Mouse (Mus musculus) midbrain, embryonic 16.5 days (tissue): Measurements from ENCODE around the gene Htra1. TPM values are rescaled to one million over a fixed set of nuclear protein-coding genes. Genes with fewer than 3 reads are reported as not detected.

ENCODE experiments used
- ATAC-seq: fragments of 200-750 bp; cut with Nextera tagmentation; 2 replicates; pipeline ENCODE4 v1.8.0; 2017; ENCODE audit warnings: moderate TSS enrichment
- H3K27ac ChIP-seq: fragments of 300-500 bp; sonication (generic); 2 replicates; pipeline ENCODE4 v1.5.1; 2014; ENCODE audit warnings: mild to moderate bottlenecking, low read length, mixed read lengths
- H3K27me3 ChIP-seq: fragments of 300-500 bp; sonication (generic); 2 replicates; pipeline ENCODE4 v1.6.1; 2014; ENCODE audit warnings: low read depth, low read length, mixed read lengths; ENCODE audit not compliant: control insufficient read depth, insufficient read depth
- H3K36me3 ChIP-seq: fragments of 300-500 bp; sonication (generic); 2 replicates; pipeline ENCODE4 v1.6.1; 2014; ENCODE audit warnings: mild to moderate bottlenecking, low read length, moderate library complexity, mixed read lengths; ENCODE audit not compliant: control insufficient read depth, insufficient read depth
- H3K4me1 ChIP-seq: fragments of 300-500 bp; sonication (generic); 2 replicates; pipeline ENCODE4 v1.6.1; 2014; ENCODE audit warnings: mild to moderate bottlenecking, low read length, mixed read lengths; ENCODE audit not compliant: control insufficient read depth, insufficient read depth
- H3K4me2 ChIP-seq: fragments of 300-500 bp; sonication (generic); 2 replicates; pipeline ENCODE4 v1.6.1; 2014; ENCODE audit warnings: mild to moderate bottlenecking, low read length, mixed read lengths
- H3K4me3 ChIP-seq: fragments of 300-500 bp; sonication (generic); 2 replicates; pipeline ENCODE4 v1.5.1; 2014; ENCODE audit warnings: low read depth, mild to moderate bottlenecking, low read length, moderate library complexity, mixed read lengths
- H3K9ac ChIP-seq: fragments of 300-500 bp; sonication (generic); 2 replicates; pipeline ENCODE4 v1.6.1; 2014; ENCODE audit warnings: low read depth, low read length, mixed read lengths
- H3K9me3 ChIP-seq: fragments of 300-500 bp; sonication (generic); replicated peaks from 2 replicates; pipeline ENCODE4 v1.6.1; 2014; ENCODE audit warnings: mild to moderate bottlenecking, low read length, mixed read lengths; ENCODE audit not compliant: control insufficient read depth, poor library complexity, severe bottlenecking
- WGBS: fragments of 180-500 bp; shearing (Covaris S2); extraction: QIAGEN DNeasy Blood & Tissue Kit; methylation state at CpG from one replicate; pipeline ENCODE4 v1.1.7; 2014; 5-methylcytosine and 5-hydroxymethylcytosine counted together
- polyA plus RNA-seq: library from polyadenylated mRNA; unstranded; fragments of >200 nt; fragmentation: Nextera tagmentation; extraction: Ambion mirVana; gene quantifications from 2 replicates; pipeline ENCODE4 v1.2.1, GENCODE M21; 2015

Htra1 gene
- polyA plus RNA-seq, 1 experiment from 2014 or later = 15.6 TPM

GRCm38 (mm10) chr7:130993907-130994306 is 58.0 kb downstream of the Htra1 start:
- 59% methylated on average over 8 of the region's 8 CpGs for WGBS
- no peak overlapping the region for H3K9ac ChIP-seq
- no peak overlapping the region for H3K4me3 ChIP-seq
- no peaks in the 10 kb centered on the region for H3K27me3 ChIP-seq
- no peaks in the 10 kb centered on the region for H3K9me3 ChIP-seq
- H3K27ac ChIP-seq = no peak overlapping the region
- H3K4me1 ChIP-seq = no peaks in the 10 kb centered on the region
- no peaks in the 10 kb centered on the region for H3K36me3 ChIP-seq
- ATAC-seq = no peak
- no peak overlapping the region for H3K4me2 ChIP-seq

- Histone ChIP-seq H3K4me1 (no peaks in the 10 kb centered on the region), H3K27me3 (no peaks in the 10 kb centered on the region), H3K9ac (no peak overlapping the region), H3K4me3 (no peak overlapping the region), H3K36me3 (no peaks in the 10 kb centered on the region), H3K9me3 (peaks cover 6% of the 10 kb centered on the region; the same call in 1 of the 2 replicates), H3K27ac (no peak overlapping the region), H3K4me2 (no peak overlapping the region)
- no peak for ATAC-seq
- WGBS = 86% methylated on average over 12 of the region's 12 CpGs
Measured at GRCm38 (mm10) chr7:131001976-131002726, 66.2 kb downstream of the Htra1 start.

DNA sequence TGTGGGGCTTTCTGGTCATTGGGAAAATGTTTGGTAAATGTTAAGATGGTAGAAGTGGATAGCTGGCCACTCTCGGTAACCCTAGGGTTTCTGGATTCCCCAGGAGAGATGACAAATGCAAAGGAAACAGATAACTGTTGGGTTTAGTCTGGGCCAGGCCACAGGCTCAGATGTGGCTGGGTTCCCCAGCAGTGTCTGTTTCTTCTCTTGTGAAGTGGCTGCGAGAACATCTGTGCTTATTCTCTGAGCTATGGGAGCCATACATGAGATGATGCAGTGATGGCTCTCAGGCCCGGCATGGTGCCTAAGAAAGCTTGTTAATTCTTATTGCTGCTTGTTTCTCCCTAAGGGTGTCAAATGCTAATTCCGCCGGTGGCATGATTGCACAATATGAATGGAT is 68.2 kb downstream of the Htra1 start:
- H3K27me3 ChIP-seq = no peaks in the 10 kb centered on the region
- H3K36me3 ChIP-seq = no peaks in the 10 kb centered on the region
- no peak overlapping the region for H3K4me2 ChIP-seq
- no peak overlapping the region for H3K4me3 ChIP-seq
- 96% methylated on average over 5 of the region's 5 CpGs for WGBS
- no peaks in the 10 kb centered on the region for H3K4me1 ChIP-seq
- no peak overlapping the region for H3K27ac ChIP-seq
- H3K9ac ChIP-seq = no peak overlapping the region
- no peak for ATAC-seq
- H3K9me3 ChIP-seq = peaks cover 6% of the 10 kb centered on the region; the same call in 1 of the 2 replicates

GRCm38 (mm10) chr7:131007221-131007620 is 71.3 kb downstream of the Htra1 start:
- no peak for ATAC-seq
- Histone ChIP-seq H3K27me3 (no peaks in the 10 kb centered on the region), H3K27ac (no peak overlapping the region), H3K4me3 (no peak overlapping the region), H3K36me3 (no peaks in the 10 kb centered on the region), H3K4me1 (no peaks in the 10 kb centered on the region), H3K4me2 (no peak overlapping the region), H3K9ac (no peak overlapping the region), H3K9me3 (peaks cover 6% of the 10 kb centered on the region; the same call in 1 of the 2 replicates)
- whole genome bisulfite sequencing = 100% methylated on average over 2 of the region's 2 CpGs

GRCm38 (mm10) chr7:131009178-131009577 is 73.3 kb downstream of the Htra1 start:
- H3K27me3 ChIP-seq = no peaks in the 10 kb centered on the region
- H3K36me3 ChIP-seq = no peaks in the 10 kb centered on the region
- no peak overlapping the region for H3K4me3 ChIP-seq
- H3K4me1 ChIP-seq = no peaks in the 10 kb centered on the region
- H3K9me3 ChIP-seq = peaks cover 11% of the 10 kb centered on the region; the same call in 1 of the 2 replicates
- H3K27ac ChIP-seq = no peak overlapping the region
- no peak overlapping the region for H3K9ac ChIP-seq
- 90% methylated on average over 5 of the region's 5 CpGs for WGBS
- ATAC-seq = no peak
- no peak overlapping the region for H3K4me2 ChIP-seq

DNA sequence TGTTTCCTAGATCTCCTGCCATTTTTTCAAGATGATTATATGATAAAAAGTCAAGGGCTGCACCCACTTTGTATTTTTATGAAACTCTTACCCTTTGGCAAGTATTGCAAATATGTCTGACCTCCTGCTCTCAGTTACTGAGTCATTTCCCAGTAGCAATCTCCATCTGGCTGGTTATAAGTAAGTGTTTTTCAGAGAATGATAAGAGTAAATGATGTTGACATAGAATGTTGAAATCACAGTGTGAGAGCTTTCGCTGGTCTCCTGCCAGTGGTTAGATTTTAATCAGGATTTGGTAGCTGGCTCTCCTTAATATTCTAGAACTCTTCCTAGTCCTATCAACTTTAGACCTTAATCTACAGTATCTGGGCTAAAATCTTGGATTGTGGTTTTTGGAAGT is 76.0 kb downstream of the Htra1 start:
- H3K4me1 ChIP-seq = no peaks in the 10 kb centered on the region
- no peaks in the 10 kb centered on the region for H3K27me3 ChIP-seq
- no peak overlapping the region for H3K27ac ChIP-seq
- 87% methylated on average over 1 of the region's 1 CpGs for WGBS
- no peak overlapping the region for H3K4me2 ChIP-seq
- no peak overlapping the region for H3K9ac ChIP-seq
- ATAC-seq = no peak
- H3K9me3 ChIP-seq = peaks cover 7% of the 10 kb centered on the region
- H3K36me3 ChIP-seq = no peaks in the 10 kb centered on the region
- H3K4me3 ChIP-seq = no peak overlapping the region

- WGBS = 81% methylated on average over 2 of the region's 2 CpGs
- no peaks in the 10 kb centered on the region for H3K4me1 ChIP-seq
- H3K9me3 ChIP-seq = peaks cover 2% of the 10 kb centered on the region; the same call in 1 of the 2 replicates
- no peaks in the 10 kb centered on the region for H3K27me3 ChIP-seq
- no peak overlapping the region for H3K27ac ChIP-seq
- H3K4me2 ChIP-seq = no peak overlapping the region
- no peak overlapping the region for H3K4me3 ChIP-seq
- no peaks in the 10 kb centered on the region for H3K36me3 ChIP-seq
- no peak for ATAC-seq
- H3K9ac ChIP-seq = no peak overlapping the region
Measured at GRCm38 (mm10) chr7:131019181-131019580, 83.3 kb downstream of the Htra1 start.

DNA sequence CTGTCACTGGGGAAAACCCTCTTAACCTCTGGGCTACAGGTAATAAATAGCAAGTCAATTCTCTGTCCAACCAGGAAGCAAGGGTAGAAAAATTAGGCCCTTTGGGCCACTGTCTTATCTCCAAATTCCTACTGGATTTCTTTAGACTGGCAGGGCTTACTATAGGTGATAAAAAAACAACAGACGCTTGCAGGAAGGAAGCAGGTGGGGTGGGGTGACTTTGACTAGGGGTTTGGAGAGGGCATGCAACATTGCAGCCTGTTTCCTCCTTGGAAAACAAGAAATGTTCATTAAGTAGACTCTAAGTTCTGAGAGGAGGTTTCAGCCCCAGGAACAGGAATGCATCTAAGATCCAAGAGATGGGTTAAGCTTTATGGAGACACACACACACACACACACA is 88.9 kb downstream of the Htra1 start:
- no peak overlapping the region for H3K4me3 ChIP-seq
- H3K27ac ChIP-seq = no peak overlapping the region
- no peaks in the 10 kb centered on the region for H3K27me3 ChIP-seq
- no peak overlapping the region for H3K9ac ChIP-seq
- no peaks in the 10 kb centered on the region for H3K4me1 ChIP-seq
- no peaks in the 10 kb centered on the region for H3K9me3 ChIP-seq
- H3K4me2 ChIP-seq = no peak overlapping the region
- no peak for ATAC-seq
- no peaks in the 10 kb centered on the region for H3K36me3 ChIP-seq
- 100% methylated on average over 1 of the region's 1 CpGs for WGBS

- Histone ChIP-seq H3K9me3 (no peaks in the 10 kb centered on the region), H3K27ac (no peak overlapping the region), H3K4me3 (no peak overlapping the region), H3K9ac (no peak overlapping the region), H3K36me3 (no peaks in the 10 kb centered on the region), H3K4me2 (no peak overlapping the region), H3K4me1 (no peaks in the 10 kb centered on the region), H3K27me3 (no peaks in the 10 kb centered on the region)
- no peak for ATAC-seq
- WGBS = 94% methylated on average over 1 of the region's 1 CpGs
Measured at GRCm38 (mm10) chr7:131027557-131027956, 91.6 kb downstream of the Htra1 start.
